Mouse (Mus musculus) lung, adult 2 months (tissue): Measurements from ENCODE around the gene Vamp3. TPM values are rescaled to one million over a fixed set of nuclear protein-coding genes. Genes with fewer than 3 reads are reported as not detected.
"Not testable (repeated sequence)": the region's sequence is repeated elsewhere in the genome, so short reads cannot be mapped to it uniquely, and the experiment has no call there.

Source experiments
- DNase-seq: peaks from one replicate; pipeline ENCODE4 v3.0.0; 2022
- H3K4me1 ChIP-seq: fragments of 200-500 bp; 2 replicates; pipeline ENCODE4 v1.6.1; 2011; ENCODE audit warnings: low read length; ENCODE audit not compliant: control insufficient read depth, insufficient read depth
- H3K4me3 ChIP-seq: fragments of 200-500 bp; replicated peaks from 2 replicates; pipeline ENCODE3; 2011; ENCODE audit warnings: low read depth, mild to moderate bottlenecking, control low read depth, low read length; ENCODE audit errors: extremely low read depth
- CTCF ChIP-seq: fragments of 200-500 bp; IDR thresholded peaks from 2 replicates; pipeline ENCODE4 v1.5.1; 2011; ENCODE audit warnings: mild to moderate bottlenecking, low read length, control low read depth; ENCODE audit not compliant: insufficient read depth
- POLR2A ChIP-seq: fragments of 200-500 bp; IDR thresholded peaks from 2 replicates; pipeline ENCODE4 v1.6.1; 2011; ENCODE audit warnings: low read depth, mild to moderate bottlenecking, control low read depth, low read length, borderline replicate concordance; ENCODE audit errors: extremely low read depth
- WGBS: fragments of 180-500 bp; shearing (Covaris S2); methylation state at CpG from one replicate; pipeline ENCODE4 v1.1.7; 2018; 5-methylcytosine and 5-hydroxymethylcytosine counted together
- polyA plus RNA-seq: library from polyadenylated mRNA; depleted of rRNA; stranded (reverse); fragments of >200 nt; gene quantifications from 2 replicates; pipeline ENCODE4 v1.2.3, GENCODE M21; 2012; rRNA removed

Vamp3 gene
- polyA plus RNA-seq, 1 experiment: 70.5 TPM

GRCm38 (mm10) chr4:151024152-151024551 lies 33.6 kb downstream of the Vamp3 start:
- TF ChIP-seq POLR2A (no peak), CTCF (no peak)
- no peak overlapping the region for H3K4me3 ChIP-seq
- 75% methylated on average over 9 of the region's 9 CpGs for WGBS
- no peak for DNase-seq
- no peaks in the 10 kb centered on the region for H3K4me1 ChIP-seq

- DNase-seq, H3K4me1 ChIP-seq, H3K4me3 ChIP-seq: not testable (repeated sequence)
- WGBS: 82% methylated on average over 1 of the region's 1 CpGs
These were observed 40.4 kb downstream of the Vamp3 start for GRCm38 (mm10) chr4:151017356-151017755.

GRCm38 (mm10) chr4:151015946-151016345 lies 41.8 kb downstream of the Vamp3 start:
- 86% methylated on average over 10 of the region's 10 CpGs for WGBS
- Histone ChIP-seq H3K4me3 (no peak overlapping the region), H3K4me1 (no peaks in the 10 kb centered on the region)
- TF ChIP-seq CTCF (no peak), POLR2A (no peak)
- DNase-seq: no peak

GRCm38 (mm10) chr4:151010316-151010715 lies 47.4 kb downstream of the Vamp3 start:
- peak; percentile 12 for DNase-seq
- H3K4me1 ChIP-seq: no peaks in the 10 kb centered on the region
- no peak overlapping the region for H3K4me3 ChIP-seq
- WGBS: 76% methylated on average over 7 of the region's 7 CpGs
- TF ChIP-seq POLR2A: no peak
- no peak for TF ChIP-seq CTCF

- 57% methylated on average over 6 of the region's 6 CpGs for WGBS
- DNase-seq: peak; percentile 38
- Histone ChIP-seq H3K4me1 (0 out of 2 replicates have a peak, but pooled peaks cover 3% of the 10 kb centered on the region), H3K4me3 (no peak overlapping the region)
- TF ChIP-seq CTCF (peak; percentile 60), POLR2A (no peak)
These were observed 50.8 kb downstream of the Vamp3 start for GRCm38 (mm10) chr4:151006945-151007344.

- WGBS: 86% methylated on average over 13 of the region's 13 CpGs
- 0 out of 2 replicates have a peak, but pooled peaks cover 3% of the 10 kb centered on the region for H3K4me1 ChIP-seq
- no peak for DNase-seq
- no peak overlapping the region for H3K4me3 ChIP-seq
- TF ChIP-seq CTCF (no peak), POLR2A (no peak)
These were observed 52.0 kb downstream of the Vamp3 start for GRCm38 (mm10) chr4:151005656-151006318.

GRCm38 (mm10) chr4:151001397-151001796 lies 56.4 kb downstream of the Vamp3 start:
- 45% methylated on average over 13 of the region's 13 CpGs for WGBS
- Histone ChIP-seq H3K4me1 (0 out of 2 replicates have a peak, but pooled peaks cover 3% of the 10 kb centered on the region), H3K4me3 (no peak overlapping the region)
- DNase-seq: no peak
- no peak for TF ChIP-seq POLR2A
- TF ChIP-seq CTCF: no peak

- no peak for DNase-seq
- TF ChIP-seq POLR2A (no peak), CTCF (no peak)
These were observed 59.1 kb downstream of the Vamp3 start for GRCm38 (mm10) chr4:150998626-150999025.

More at GRCm38 (mm10) chr4:150998626-150999025, 59.1 kb downstream of the Vamp3 start:
- no peaks in the 10 kb centered on the region for H3K4me1 ChIP-seq
- no peak overlapping the region for H3K4me3 ChIP-seq
- WGBS: 83% methylated on average over 9 of the region's 9 CpGs

Other genes starting within 250 kb of the Vamp3 start
- 53.7 and 85.0 TPM in 2 replicates for gene Errfi1, start 204.0 kb downstream of the Vamp3 start, polyA plus RNA-seq
- gene Park7, start 143.5 kb downstream of the Vamp3 start, polyA plus RNA-seq: 80.9 and 112 TPM in 2 replicates
- 0.54 and 1.0 TPM in 2 replicates for gene Tnfrsf9, start 143.4 kb downstream of the Vamp3 start, polyA plus RNA-seq
- not detected in 2 replicates for gene Uts2, start 60.9 kb downstream of the Vamp3 start, polyA plus RNA-seq
- 16.6 and 22.6 TPM in 2 replicates for gene Per3, start 13.3 kb downstream of the Vamp3 start, polyA plus RNA-seq
- gene Gm13090, start 31.6 kb upstream of the Vamp3 start, polyA plus RNA-seq: not detected in 2 replicates